ENCODE assay signal across 24 mouse cellular contexts in genomic region chr3:97349395-97349794, GRCm38 (mm10).
"Had no signal": no experiment of that assay in that cellular context is flagged by ENCODE, and none has a peak within 500 bp of the region (broad histone marks: within the 10 kb centered on the region; RNA-seq: fewer than 3 reads in every experiment).

No protein-coding gene starts in this region.

- ATAC-seq: hindbrain, embryonic 16.5 days; inflammation-experienced regulatory T-cells, adult 6 months had no signal

- H3K27me3 ChIP-seq: heart, embryonic 13.5 days; heart, embryonic 15.5 days; hindbrain, embryonic 12.5 days; limb, embryonic 12.5 days; liver, embryonic 13.5 days had no signal

- H3K4me3 ChIP-seq: gastrocnemius, adult 2 months; heart, adult 2 months; heart, embryonic 13.5 days; heart, embryonic 15.5 days; hindbrain, embryonic 10.5 days; hindbrain, embryonic 12.5 days; left cerebral cortex, adult 2 months; limb, embryonic 10.5 days; limb, embryonic 12.5 days; liver, embryonic 13.5 days had no signal

- H3K27ac ChIP-seq: gastrocnemius, adult 2 months; heart, adult 2 months; heart, embryonic 13.5 days; heart, embryonic 15.5 days; hindbrain, embryonic 10.5 days; hindbrain, embryonic 12.5 days; hindbrain, embryonic 14.5 days; left cerebral cortex, adult 2 months; limb, embryonic 10.5 days; limb, embryonic 12.5 days; liver, embryonic 13.5 days had no signal

- H3K4me1 ChIP-seq: heart, embryonic 15.5 days; hindbrain, embryonic 10.5 days; hindbrain, embryonic 12.5 days; limb, embryonic 12.5 days; liver, embryonic 13.5 days had no signal

- H3K36me3 ChIP-seq: heart, embryonic 13.5 days; heart, embryonic 15.5 days; hindbrain, embryonic 10.5 days; hindbrain, embryonic 12.5 days; limb, embryonic 10.5 days; limb, embryonic 12.5 days; liver, embryonic 13.5 days had no signal

- H3K9me3 ChIP-seq: heart, embryonic 13.5 days; heart, embryonic 15.5 days; hindbrain, embryonic 10.5 days; hindbrain, embryonic 12.5 days; limb, embryonic 10.5 days; limb, embryonic 12.5 days; liver, embryonic 13.5 days had no signal

- DNase-seq: gastrocnemius, adult 2 months; gastrocnemius, postnatal 10 days; gastrocnemius, postnatal 25 days; heart, adult 2 months; heart, postnatal 4 days; kidney, adult 11 months; kidney, adult 8-10 months; kidney, postnatal 10 days; kidney, postnatal 25 days; kidney, postnatal 4 days; liver; liver, embryonic 13.5 days had no signal

- H3K4me2 ChIP-seq: heart, embryonic 11.5 days; heart, embryonic 13.5 days; heart, embryonic 15.5 days; hindbrain, embryonic 12.5 days; hindbrain, embryonic 14.5 days; limb, embryonic 12.5 days; liver, embryonic 11.5 days; liver, embryonic 13.5 days had no signal

- H3K9ac ChIP-seq: heart, embryonic 13.5 days; heart, embryonic 15.5 days; hindbrain, embryonic 12.5 days; hindbrain, embryonic 14.5 days; limb, embryonic 12.5 days; liver, embryonic 13.5 days had no signal
